Mouse (Mus musculus): ENCODE results near the gene Kcnn3. TPM values are rescaled to one million over a fixed set of nuclear protein-coding genes. Genes with fewer than 3 reads are reported as not detected.

Gene Kcnn3
- total RNA-seq, 1 experiment, result 0.13 TPM

GRCm38 (mm10) chr3:89657092-89657491 lies 137.1 kb downstream of the Kcnn3 start:
- H3K4me3 ChIP-seq (ENCODE audit: insufficient read depth in 1 of 2, low read depth in 1 of 2, low read length in 2 of 2, poor library complexity in 1 of 2, severe bottlenecking in 1 of 2), result no peak overlapping the region
- in situ Hi-C loops (cut with MboI; ENCODE audit: low sequenced_read_pairs in 2 of 2, unreplicated experiment in 2 of 2), result no loop called here
- no peak overlapping the region for H3K27ac ChIP-seq (ENCODE audit: insufficient read depth, low read depth, low read length, poor library complexity, severe bottlenecking)
- no peaks in the 10 kb centered on the region for H3K36me3 ChIP-seq (ENCODE audit: control insufficient read depth, insufficient read depth, low read length, poor library complexity, severe bottlenecking)
- no peaks in the 10 kb centered on the region for H3K9me3 ChIP-seq (ENCODE audit: control insufficient read depth, insufficient read depth, low read depth, low read length)
- TF ChIP-seq CHD2 (IDR thresholded peaks at IDR 0.05; ENCODE audit: low read depth, low read length), result no peak
- TF ChIP-seq HCFC1 (IDR thresholded peaks at IDR 0.05; ENCODE audit: borderline replicate concordance, insufficient read depth, low read length), result no peak
- no peak for TF ChIP-seq ZC3H11A (IDR thresholded peaks at IDR 0.05; ENCODE audit: borderline replicate concordance, low read depth, low read length)
- no peak for TF ChIP-seq ZNF384 (IDR thresholded peaks at IDR 0.05; ENCODE audit: low read depth, low read length)
- H3K4me1 ChIP-seq (ENCODE audit: control insufficient read depth in 2 of 2, insufficient read depth in 2 of 2, low read length in 2 of 2, poor library complexity in 1 of 2), result no peaks in the 10 kb centered on the region
- no peak overlapping the region for H3K9ac ChIP-seq (ENCODE audit: insufficient read depth, low read depth, low read length, poor library complexity, severe bottlenecking)
- DNase-seq (ENCODE audit: low read depth, low spot score), result no peak

- H3K27ac ChIP-seq (ENCODE audit: insufficient read depth, low read depth, low read length, poor library complexity, severe bottlenecking), result no peak overlapping the region
- no peak overlapping the region for H3K4me3 ChIP-seq (ENCODE audit: insufficient read depth in 1 of 2, low read depth in 1 of 2, low read length in 2 of 2, poor library complexity in 1 of 2, severe bottlenecking in 1 of 2)
- in situ Hi-C loops (cut with MboI; ENCODE audit: low sequenced_read_pairs in 2 of 2, unreplicated experiment in 2 of 2), result no loop called here
- DNase-seq (ENCODE audit: low read depth, low spot score), result no peak
- H3K9me3 ChIP-seq (ENCODE audit: control insufficient read depth, insufficient read depth, low read depth, low read length), result no peaks in the 10 kb centered on the region
- H3K4me1 ChIP-seq (ENCODE audit: control insufficient read depth in 2 of 2, insufficient read depth in 2 of 2, low read length in 2 of 2, poor library complexity in 1 of 2), result no peaks in the 10 kb centered on the region
- TF ChIP-seq MAFK (IDR thresholded peaks at IDR 0.05; ENCODE audit: insufficient read depth, low read depth, low read length) (no peak), HCFC1 (IDR thresholded peaks at IDR 0.05; ENCODE audit: borderline replicate concordance, insufficient read depth, low read length) (no peak), CHD2 (IDR thresholded peaks at IDR 0.05; ENCODE audit: low read depth, low read length) (no peak), ZC3H11A (IDR thresholded peaks at IDR 0.05; ENCODE audit: borderline replicate concordance, low read depth, low read length) (no peak), ZNF384 (IDR thresholded peaks at IDR 0.05; ENCODE audit: low read depth, low read length) (no peak)
- no peak overlapping the region for H3K9ac ChIP-seq (ENCODE audit: insufficient read depth, low read depth, low read length, poor library complexity, severe bottlenecking)
- H3K36me3 ChIP-seq (ENCODE audit: control insufficient read depth, insufficient read depth, low read length, poor library complexity, severe bottlenecking), result no peaks in the 10 kb centered on the region
Observed at GRCm38 (mm10) chr3:89658457-89658856, 138.5 kb downstream of the Kcnn3 start.

GRCm38 (mm10) chr3:89659938-89660620 lies 140.1 kb downstream of the Kcnn3 start:
- H3K27ac ChIP-seq (ENCODE audit: insufficient read depth, low read depth, low read length, poor library complexity, severe bottlenecking), result no peak overlapping the region
- H3K9me3 ChIP-seq (ENCODE audit: control insufficient read depth, insufficient read depth, low read depth, low read length), result no peaks in the 10 kb centered on the region
- in situ Hi-C loops (cut with MboI; ENCODE audit: low sequenced_read_pairs in 2 of 2, unreplicated experiment in 2 of 2), result no loop called here
- TF ChIP-seq CHD2 (IDR thresholded peaks at IDR 0.05; ENCODE audit: low read depth, low read length), result no peak
- H3K9ac ChIP-seq (ENCODE audit: insufficient read depth, low read depth, low read length, poor library complexity, severe bottlenecking), result no peak overlapping the region
- DNase-seq (ENCODE audit: low read depth, low spot score), result no peak
- 0 out of 4 replicates have a peak, but pooled peaks cover 0 to 3% of the 10 kb centered on the region in 2 experiments for H3K4me1 ChIP-seq (ENCODE audit: control insufficient read depth in 2 of 2, insufficient read depth in 2 of 2, low read length in 2 of 2, poor library complexity in 1 of 2)
- no peaks in the 10 kb centered on the region for H3K36me3 ChIP-seq (ENCODE audit: control insufficient read depth, insufficient read depth, low read length, poor library complexity, severe bottlenecking)
- H3K4me3 ChIP-seq (ENCODE audit: insufficient read depth in 1 of 2, low read depth in 1 of 2, low read length in 2 of 2, poor library complexity in 1 of 2, severe bottlenecking in 1 of 2), result no peak overlapping the region

GRCm38 (mm10) chr3:89664808-89665207 lies 144.8 kb downstream of the Kcnn3 start:
- H3K27ac ChIP-seq (ENCODE audit: insufficient read depth, low read depth, low read length, poor library complexity, severe bottlenecking), result no peak overlapping the region
- no peaks in the 10 kb centered on the region for H3K36me3 ChIP-seq (ENCODE audit: control insufficient read depth, insufficient read depth, low read length, poor library complexity, severe bottlenecking)
- no peak overlapping the region for H3K9ac ChIP-seq (ENCODE audit: insufficient read depth, low read depth, low read length, poor library complexity, severe bottlenecking)
- in situ Hi-C loops (cut with MboI; ENCODE audit: low sequenced_read_pairs in 2 of 2, unreplicated experiment in 2 of 2), result no loop called here
- peaks cover 0 to 10% of the 10 kb centered on the region in 2 experiments; a peak in 2 of 4 replicates for H3K4me1 ChIP-seq (ENCODE audit: control insufficient read depth in 2 of 2, insufficient read depth in 2 of 2, low read length in 2 of 2, poor library complexity in 1 of 2)
- no peak for DNase-seq (ENCODE audit: low read depth, low spot score)
- no peak overlapping the region for H3K4me3 ChIP-seq (ENCODE audit: insufficient read depth in 1 of 2, low read depth in 1 of 2, low read length in 2 of 2, poor library complexity in 1 of 2, severe bottlenecking in 1 of 2)
- TF ChIP-seq CHD2 (IDR thresholded peaks at IDR 0.05; ENCODE audit: low read depth, low read length) (no peak), ZNF384 (IDR thresholded peaks at IDR 0.05; ENCODE audit: low read depth, low read length) (no peak), HCFC1 (IDR thresholded peaks at IDR 0.05; ENCODE audit: borderline replicate concordance, insufficient read depth, low read length) (no peak), MAFK (IDR thresholded peaks at IDR 0.05; ENCODE audit: insufficient read depth, low read depth, low read length) (no peak), ZC3H11A (IDR thresholded peaks at IDR 0.05; ENCODE audit: borderline replicate concordance, low read depth, low read length) (no peak)
- H3K9me3 ChIP-seq (ENCODE audit: control insufficient read depth, insufficient read depth, low read depth, low read length), result no peaks in the 10 kb centered on the region

GRCm38 (mm10) chr3:89667131-89667530 lies 147.2 kb downstream of the Kcnn3 start:
- no peak for DNase-seq (ENCODE audit: low read depth, low spot score)
- Histone ChIP-seq H3K4me3 (ENCODE audit: insufficient read depth in 1 of 2, low read depth in 1 of 2, low read length in 2 of 2, poor library complexity in 1 of 2, severe bottlenecking in 1 of 2) (no peak overlapping the region), H3K9me3 (ENCODE audit: control insufficient read depth, insufficient read depth, low read depth, low read length) (no peaks in the 10 kb centered on the region), H3K4me1 (ENCODE audit: control insufficient read depth in 2 of 2, insufficient read depth in 2 of 2, low read length in 2 of 2, poor library complexity in 1 of 2) (peaks cover 0 to 10% of the 10 kb centered on the region in 2 experiments; a peak in 2 of 4 replicates), H3K36me3 (ENCODE audit: control insufficient read depth, insufficient read depth, low read length, poor library complexity, severe bottlenecking) (no peaks in the 10 kb centered on the region), H3K9ac (ENCODE audit: insufficient read depth, low read depth, low read length, poor library complexity, severe bottlenecking) (no peak overlapping the region), H3K27ac (ENCODE audit: insufficient read depth, low read depth, low read length, poor library complexity, severe bottlenecking) (no peak overlapping the region)
- TF ChIP-seq HCFC1 (IDR thresholded peaks at IDR 0.05; ENCODE audit: borderline replicate concordance, insufficient read depth, low read length), result no peak
- no peak for TF ChIP-seq MAFK (IDR thresholded peaks at IDR 0.05; ENCODE audit: insufficient read depth, low read depth, low read length)
- TF ChIP-seq CHD2 (IDR thresholded peaks at IDR 0.05; ENCODE audit: low read depth, low read length), result no peak
- no peak for TF ChIP-seq ZC3H11A (IDR thresholded peaks at IDR 0.05; ENCODE audit: borderline replicate concordance, low read depth, low read length)
- TF ChIP-seq ZNF384 (IDR thresholded peaks at IDR 0.05; ENCODE audit: low read depth, low read length), result no peak
- in situ Hi-C loops (cut with MboI; ENCODE audit: low sequenced_read_pairs in 2 of 2, unreplicated experiment in 2 of 2), result no loop called here
